Mouse (Mus musculus) C2C12 (cell line): Measurements from ENCODE around the gene Avp.

Source experiments
- CEBPB ChIP-seq: IDR thresholded peaks from one replicate; pipeline ENCODE4 v1.6.1; 2011; ENCODE audit warnings: low read depth, mild to moderate bottlenecking, control low read depth, moderate library complexity
- CTCF ChIP-seq: IDR thresholded peaks from one replicate; pipeline ENCODE4 v1.5.1; 2011; ENCODE audit not compliant: control insufficient read depth, insufficient read depth, insufficient read length
- FOSL1 ChIP-seq: IDR thresholded peaks from one replicate; pipeline ENCODE4 v1.8.0; 2011; ENCODE audit warnings: mild to moderate bottlenecking, low read length; ENCODE audit not compliant: poor library complexity, insufficient read depth, severe bottlenecking
- MAX ChIP-seq: IDR thresholded peaks from one replicate; pipeline ENCODE4 v1.6.1; 2011; ENCODE audit warnings: mild to moderate bottlenecking, control low read depth
- USF1 ChIP-seq: IDR thresholded peaks from one replicate; pipeline ENCODE4 v1.6.1; 2011; ENCODE audit warnings: low read depth, mild to moderate bottlenecking, control low read depth, moderate library complexity

DNA sequence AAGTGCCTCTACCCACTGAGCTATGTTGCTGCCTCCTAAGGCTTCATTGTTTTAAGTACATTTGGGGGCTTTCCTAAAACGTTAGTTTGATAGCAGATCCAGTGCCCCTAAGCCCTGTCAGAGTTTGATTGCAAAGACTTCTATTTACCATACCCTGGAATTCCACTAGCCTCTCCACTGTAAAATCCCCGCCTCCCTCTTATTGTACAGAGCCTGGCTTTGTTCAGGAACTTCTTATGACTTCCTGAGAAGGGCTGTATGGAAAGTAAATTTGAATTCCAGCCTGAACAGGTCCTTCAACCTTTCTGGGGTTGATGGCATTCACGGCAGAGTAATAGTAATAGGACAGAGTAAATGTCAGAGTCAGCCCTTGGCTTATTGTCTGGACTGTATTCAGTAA lies 45.5 kb downstream of the Avp start:
- no peak for TF ChIP-seq CTCF
- TF ChIP-seq USF1, result no peak
- TF ChIP-seq MAX, result no peak
- no peak for TF ChIP-seq FOSL1
- TF ChIP-seq CEBPB, result no peak
